Mouse (Mus musculus) ES-Bruce4 (cell line): Measurements from ENCODE around the gene Trim47.

Experiments
- CTCF ChIP-seq: IDR thresholded peaks from one replicate; pipeline ENCODE4 v1.8.1; 2011; ENCODE audit warnings: low read depth, low read length
- POLR2A ChIP-seq: IDR thresholded peaks from one replicate; pipeline ENCODE4 v1.8.1; 2011; ENCODE audit warnings: low read length; ENCODE audit not compliant: insufficient read depth

DNA sequence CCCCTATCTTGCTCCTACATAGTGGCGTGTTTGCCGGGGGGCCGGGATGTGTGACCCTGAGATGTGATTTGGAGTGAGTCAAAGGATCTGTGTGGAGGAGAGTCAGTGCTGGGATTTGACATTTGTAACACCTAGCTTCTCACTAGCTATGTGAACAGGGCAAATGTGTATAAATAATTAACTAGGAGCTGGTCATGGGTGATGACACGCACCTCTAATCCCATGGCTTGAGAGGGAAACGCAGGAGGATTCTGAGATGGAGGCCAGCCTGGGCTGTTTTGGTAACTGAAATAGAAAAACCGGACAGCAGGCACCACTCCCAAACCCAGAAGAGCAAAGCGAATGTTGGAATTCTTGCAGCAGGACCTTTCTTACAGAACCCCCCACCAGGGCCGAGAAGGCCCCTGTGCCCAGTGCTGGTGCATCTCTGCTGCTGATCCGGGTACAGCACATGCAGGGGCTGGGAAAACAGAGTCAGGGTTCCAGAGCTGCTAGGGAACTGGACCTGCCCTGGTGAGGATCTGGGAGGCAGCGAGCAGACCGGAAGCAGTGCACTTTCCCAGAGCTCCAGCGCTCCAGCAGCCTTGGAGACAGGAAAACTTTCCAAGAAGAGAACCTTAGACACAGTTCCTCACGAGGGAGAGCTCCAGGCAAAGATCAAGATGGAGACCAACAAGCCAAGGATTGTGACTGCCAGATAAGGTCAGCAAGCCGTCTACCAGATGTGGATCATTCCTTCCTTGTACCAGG lies 28.1 kb downstream of the Trim47 start:
- TF ChIP-seq CTCF, result no peak
- TF ChIP-seq POLR2A, result no peak
